Mouse (Mus musculus) midbrain, postnatal 0 days (tissue): ENCODE measurements around the gene Tceal1. TPM values are rescaled to one million over a fixed set of nuclear protein-coding genes. Genes with fewer than 3 reads are reported as not detected.
"Not testable (repeated sequence)": the region's sequence is repeated elsewhere in the genome, so short reads cannot be mapped to it uniquely, and the experiment has no call there.

Experiments used
- ATAC-seq: fragments of 200-750 bp; cut with Nextera tagmentation; 2 replicates; pipeline ENCODE4 v1.8.0; 2017; ENCODE audit warnings: moderate number of reproducible peaks, mild to moderate bottlenecking, moderate TSS enrichment, moderate library complexity; ENCODE audit not compliant: low FRiP score
- DNase-seq: peaks from one replicate; pipeline ENCODE4 v3.0.0-alpha.2; 2015; ENCODE audit warnings: low spot score
- H3K27ac ChIP-seq: fragments of 300-500 bp; sonication (generic); 2 replicates; pipeline ENCODE4 v1.5.1; 2014; ENCODE audit warnings: low read depth, mild to moderate bottlenecking, low read length, mixed read lengths
- H3K27me3 ChIP-seq: fragments of 300-500 bp; sonication (generic); 2 replicates; pipeline ENCODE4 v1.6.1; 2014; ENCODE audit warnings: low read length, control low read depth, mixed read lengths; ENCODE audit not compliant: insufficient read depth
- H3K36me3 ChIP-seq: fragments of 300-500 bp; sonication (generic); 2 replicates; pipeline ENCODE4 v1.6.1; 2014; ENCODE audit warnings: low read length, control low read depth, mixed read lengths; ENCODE audit not compliant: insufficient read depth
- H3K4me1 ChIP-seq: fragments of 300-500 bp; sonication (generic); 2 replicates; pipeline ENCODE4 v1.6.1; 2014; ENCODE audit warnings: mild to moderate bottlenecking, control low read depth, antibody characterized with exemption, low read length, mixed read lengths; ENCODE audit not compliant: insufficient read depth
- H3K4me2 ChIP-seq: fragments of 300-500 bp; sonication (generic); 2 replicates; pipeline ENCODE4 v1.6.1; 2014; ENCODE audit warnings: low read depth, mild to moderate bottlenecking, low read length, mixed read lengths; ENCODE audit not compliant: poor library complexity, severe bottlenecking
- H3K4me3 ChIP-seq: fragments of 300-500 bp; sonication (generic); 2 replicates; pipeline ENCODE4 v1.5.1; 2014; ENCODE audit warnings: low read depth, mild to moderate bottlenecking, low read length, moderate library complexity
- H3K9ac ChIP-seq: fragments of 300-500 bp; sonication (generic); replicated peaks from 2 replicates; pipeline ENCODE4 v1.6.1; 2014; ENCODE audit warnings: mild to moderate bottlenecking, low read length, moderate library complexity, mixed read lengths; ENCODE audit not compliant: poor library complexity, severe bottlenecking
- H3K9me3 ChIP-seq: fragments of 300-500 bp; sonication (generic); 2 replicates; pipeline ENCODE4 v1.6.1; 2016; ENCODE audit warnings: low read length, control low read depth
- CTCF ChIP-seq: IDR thresholded peaks from 2 replicates; pipeline ENCODE4 v1.5.1; 2016; ENCODE audit warnings: antibody characterized with exemption, mild to moderate bottlenecking
- WGBS: fragments of 180-500 bp; shearing (Covaris S2); extraction: QIAGEN DNeasy Blood & Tissue Kit; methylation state at CpG from one replicate; pipeline ENCODE4 v1.1.7; 2014; 5-methylcytosine and 5-hydroxymethylcytosine counted together
- polyA plus RNA-seq: library from polyadenylated mRNA; unstranded; fragments of >200 nt; fragmentation: Nextera tagmentation; extraction: Ambion mirVana; gene quantifications from 2 replicates; pipeline ENCODE4 v1.2.1, GENCODE M21; 2015
- total RNA-seq: library from RNA; depleted of rRNA; stranded (reverse); fragments of >200 nt; gene quantifications from 2 replicates; pipeline ENCODE4 v1.2.3, GENCODE M21; 2014

The Tceal1 gene
- total and polyA plus RNA-seq, 2 experiments from 2014 or later = 23.2 to 24.0 TPM

DNA sequence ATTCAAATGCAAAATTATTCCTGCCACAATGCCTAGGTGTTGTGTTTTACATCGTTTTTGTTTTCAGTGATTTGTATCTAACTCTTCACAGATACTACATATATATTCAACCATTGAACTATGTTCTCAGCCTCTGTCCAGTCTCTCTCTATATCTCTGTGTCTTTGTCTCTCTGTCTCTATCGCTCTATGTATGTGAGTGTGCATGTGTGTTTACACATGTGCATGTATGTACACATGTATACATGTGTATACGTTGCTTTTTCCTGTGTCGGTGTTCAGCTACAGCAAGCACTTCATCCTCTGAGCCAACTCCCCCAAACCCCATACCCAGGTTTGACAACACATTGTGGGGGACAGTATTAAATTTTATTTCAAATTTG is 15.5 kb upstream of the Tceal1 start:
- DNase-seq (no peak), ATAC-seq (peak; percentile 16; the same call in 1 of the 2 replicates)
- Histone ChIP-seq H3K27me3 (no peaks in the 10 kb centered on the region), H3K4me3 (no peak overlapping the region), H3K27ac (peak overlapping the region; percentile 51), H3K4me2 (no peak overlapping the region), H3K36me3 (no peaks in the 10 kb centered on the region), H3K9me3 (no peaks in the 10 kb centered on the region), H3K4me1 (no peaks in the 10 kb centered on the region), H3K9ac (no peak overlapping the region)
- WGBS = 51% methylated on average over 4 of the region's 4 CpGs
- TF ChIP-seq CTCF = no peak

- H3K9me3 ChIP-seq = no peaks in the 10 kb centered on the region
- no peaks in the 10 kb centered on the region for H3K27me3 ChIP-seq
- H3K4me1 ChIP-seq = no peaks in the 10 kb centered on the region
- WGBS = 86% methylated on average over 5 of the region's 5 CpGs
- H3K27ac ChIP-seq = no peak overlapping the region
- TF ChIP-seq CTCF = no peak
- DNase-seq (no peak), ATAC-seq (no peak)
- H3K9ac ChIP-seq = no peak overlapping the region
- H3K36me3 ChIP-seq = no peaks in the 10 kb centered on the region
- no peak overlapping the region for H3K4me3 ChIP-seq
- H3K4me2 ChIP-seq = no peak overlapping the region
Observed at GRCm38 (mm10) chrX:136693196-136693595, 14.6 kb upstream of the Tceal1 start.

GRCm38 (mm10) chrX:136708168-136708681 is 443 bp downstream of the Tceal1 start:
- peak overlapping the region; percentile 66 for H3K9ac ChIP-seq

DNA sequence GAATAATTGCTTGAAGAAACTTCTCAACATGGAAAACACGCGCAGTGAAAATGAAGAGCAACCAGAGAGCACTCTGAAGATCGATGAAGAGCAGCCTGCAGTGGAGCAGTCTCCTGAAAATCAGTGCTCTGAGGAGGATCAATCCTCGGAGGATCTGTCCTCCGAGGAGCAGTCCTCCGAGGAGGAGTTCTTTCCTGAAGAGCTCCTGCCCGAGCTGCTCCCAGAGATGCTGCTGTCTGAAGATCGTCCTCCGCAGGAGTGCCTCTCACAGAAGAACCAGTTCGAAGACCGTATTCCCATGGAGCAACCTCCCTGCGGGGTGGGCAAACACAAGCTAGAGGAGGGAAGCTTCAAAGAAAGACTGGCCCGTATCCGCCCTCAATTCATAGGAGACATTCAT is 1.0 kb downstream of the Tceal1 start:
- Histone ChIP-seq H3K27me3 (no peaks in the 10 kb centered on the region), H3K4me1 (no peaks in the 10 kb centered on the region), H3K36me3 (no peaks in the 10 kb centered on the region), H3K9me3 (no peaks in the 10 kb centered on the region), H3K9ac (peak overlapping the region; percentile 66), H3K4me3 (peak overlapping the region; percentile 39), H3K27ac (peak overlapping the region; percentile 94), H3K4me2 (peak overlapping the region; percentile 56)
- no peak for ATAC-seq
- TF ChIP-seq CTCF = no peak
- 26% methylated on average over 14 of the region's 14 CpGs for WGBS
- peak; percentile 5 for DNase-seq

More at GRCm38 (mm10) chrX:136708168-136708681, 443 bp downstream of the Tceal1 start:
- Histone ChIP-seq H3K4me2 (peak overlapping the region; percentile 56), H3K36me3 (no peaks in the 10 kb centered on the region), H3K4me1 (no peaks in the 10 kb centered on the region), H3K4me3 (peak overlapping the region; percentile 39), H3K27me3 (no peaks in the 10 kb centered on the region), H3K27ac (peak overlapping the region; percentile 94), H3K9me3 (no peaks in the 10 kb centered on the region)
- peak; percentile 86 for ATAC-seq
- no peak for TF ChIP-seq CTCF
- DNase-seq = peak; percentile 77
- 16% methylated on average over 18 of the region's 18 CpGs for WGBS

DNA sequence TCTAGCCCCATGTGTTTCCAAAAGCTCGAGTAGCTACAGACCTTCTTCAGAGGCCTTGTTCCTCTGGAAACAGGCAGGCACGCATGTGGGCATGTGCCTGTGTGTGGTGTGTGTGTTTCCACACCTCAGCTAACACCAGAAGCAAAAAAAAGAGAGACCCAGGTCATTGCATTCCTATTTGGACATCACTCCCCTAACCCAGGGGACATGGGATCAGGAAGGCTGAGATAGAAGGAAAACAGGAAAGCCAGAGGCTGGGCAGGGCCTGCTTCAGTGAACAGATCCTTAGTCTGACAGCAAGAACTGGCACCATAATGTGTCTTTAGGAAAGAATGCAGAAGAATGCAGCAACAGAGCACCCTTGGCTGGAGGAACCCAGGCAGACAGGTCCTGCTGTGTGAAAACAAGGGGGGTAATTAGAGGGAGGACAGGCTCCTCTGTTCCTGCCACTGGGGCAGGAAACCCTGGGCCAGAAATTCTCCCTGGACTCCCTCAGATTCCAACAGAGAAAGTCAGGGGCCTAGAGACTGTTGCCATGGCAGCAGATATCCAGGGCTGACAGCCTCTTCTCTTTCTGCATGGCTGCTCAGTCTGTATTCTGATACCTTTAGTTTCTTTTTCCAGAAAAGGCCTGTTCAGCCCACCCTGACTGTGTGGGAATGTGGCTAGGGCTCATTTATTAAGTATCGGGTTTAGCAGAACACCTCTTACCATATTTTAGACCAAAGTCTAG is 7.1 kb downstream of the Tceal1 start:
- 31% methylated on average over 2 of the region's 3 CpGs for WGBS
- H3K27me3 ChIP-seq, H3K4me2 ChIP-seq, H3K9me3 ChIP-seq, H3K9ac ChIP-seq, H3K4me1 ChIP-seq, H3K4me3 ChIP-seq, H3K36me3 ChIP-seq, DNase-seq: not testable (repeated sequence)
- peak; percentile 84 for ATAC-seq
- H3K27ac ChIP-seq = peak overlapping the region; percentile 43; the same call in 1 of the 2 replicates

DNA sequence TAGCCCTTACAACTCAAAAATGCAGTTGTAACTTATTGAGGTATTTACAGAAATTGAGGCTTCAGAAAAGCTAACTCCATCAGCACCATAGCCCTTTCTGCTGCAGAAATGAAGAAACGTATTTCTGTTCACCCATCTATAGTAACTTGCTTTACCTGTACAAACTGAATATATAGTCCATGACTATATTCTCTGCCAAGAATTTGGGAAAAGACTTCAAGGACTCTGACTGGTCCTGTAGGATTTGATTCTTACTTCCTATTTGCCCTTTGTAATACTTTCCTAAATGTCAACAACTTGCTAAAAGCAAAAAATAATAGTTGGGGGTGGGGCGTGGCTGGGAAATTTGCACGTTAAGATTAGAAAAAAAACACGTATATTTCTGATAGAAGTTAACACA is 24.2 kb downstream of the Tceal1 start:
- Histone ChIP-seq H3K36me3 (no peaks in the 10 kb centered on the region; the same call in 1 of the 2 replicates), H3K9ac (no peak overlapping the region), H3K27ac (no peak overlapping the region), H3K4me2 (no peak overlapping the region), H3K4me3 (no peak overlapping the region), H3K4me1 (no peaks in the 10 kb centered on the region), H3K9me3 (no peaks in the 10 kb centered on the region), H3K27me3 (no peaks in the 10 kb centered on the region)
- no peak for ATAC-seq
- TF ChIP-seq CTCF = no peak
- WGBS = 85% methylated on average over 4 of the region's 4 CpGs
- no peak for DNase-seq
